Mouse (Mus musculus) heart, postnatal 0 days (tissue): ENCODE results near the gene Adam22. TPM values are rescaled to one million over a fixed set of nuclear protein-coding genes. Genes with fewer than 3 reads are reported as not detected.

Source experiments
- ATAC-seq: fragments of 200-750 bp; cut with Nextera tagmentation; 2 replicates; pipeline ENCODE4 v1.8.0; 2017; ENCODE audit warnings: low read depth, moderate number of reproducible peaks, moderate library complexity; ENCODE audit not compliant: insufficient read depth
- DNase-seq: peaks from one replicate; pipeline ENCODE4 v3.0.0-alpha.2; 2016; ENCODE audit warnings: low spot score
- H3K27ac ChIP-seq: fragments of 300-500 bp; sonication (generic); 2 replicates; pipeline ENCODE4 v1.5.1; 2014; ENCODE audit warnings: low read depth, mild to moderate bottlenecking
- H3K27me3 ChIP-seq: fragments of 300-500 bp; sonication (generic); 2 replicates; pipeline ENCODE4 v1.6.1; 2014; ENCODE audit warnings: low read length, mixed read lengths; ENCODE audit not compliant: control insufficient read depth, insufficient read depth
- H3K36me3 ChIP-seq: fragments of 300-500 bp; sonication (generic); replicated peaks from 2 replicates; pipeline ENCODE4 v1.6.1; 2014; ENCODE audit warnings: low read length, mixed read lengths; ENCODE audit not compliant: control insufficient read depth, insufficient read depth
- H3K4me1 ChIP-seq: fragments of 300-500 bp; sonication (generic); 2 replicates; pipeline ENCODE4 v1.6.1; 2014; ENCODE audit warnings: antibody characterized with exemption; ENCODE audit not compliant: control insufficient read depth, insufficient read depth
- H3K4me2 ChIP-seq: fragments of 300-500 bp; sonication (generic); 2 replicates; pipeline ENCODE4 v1.6.1; 2014; ENCODE audit warnings: low read depth, mild to moderate bottlenecking, low read length, moderate library complexity
- H3K4me3 ChIP-seq: fragments of 300-500 bp; sonication (generic); 2 replicates; pipeline ENCODE4 v1.5.1; 2014; ENCODE audit warnings: low read depth, low read length
- H3K9ac ChIP-seq: fragments of 300-500 bp; sonication (generic); replicated peaks from 2 replicates; pipeline ENCODE4 v1.6.1; 2014; ENCODE audit warnings: low read depth, low read length, mixed read lengths
- H3K9me3 ChIP-seq: fragments of 300-500 bp; sonication (generic); replicated peaks from 2 replicates; pipeline ENCODE4 v1.6.1; 2016; ENCODE audit warnings: low read length; ENCODE audit not compliant: control insufficient read depth
- CTCF ChIP-seq: IDR thresholded peaks from 2 replicates; pipeline ENCODE4 v1.5.1; 2016; ENCODE audit warnings: antibody characterized with exemption, control low read depth, low read depth
- EP300 ChIP-seq: IDR thresholded peaks from 2 replicates; pipeline ENCODE4 v1.6.1; 2016; ENCODE audit warnings: antibody characterized with exemption, low read depth
- WGBS: fragments of 180-500 bp; shearing (Covaris S2); extraction: QIAGEN DNeasy Blood & Tissue Kit; methylation state at CpG from one replicate; pipeline ENCODE4 v1.1.7; 2014; 5-methylcytosine and 5-hydroxymethylcytosine counted together
- polyA plus RNA-seq: library from polyadenylated mRNA; unstranded; fragments of >200 nt; fragmentation: Nextera tagmentation; extraction: Ambion mirVana; gene quantifications from 2 replicates; pipeline ENCODE4 v1.2.1, GENCODE M21; 2015
- total RNA-seq: library from RNA; depleted of rRNA; stranded (reverse); fragments of >200 nt; gene quantifications from 2 replicates; pipeline ENCODE4 v1.2.3, GENCODE M21; 2014; ENCODE audit warnings: low replicate concordance

Adam22 gene
- total and polyA plus RNA-seq, 2 experiments from 2014 or later, result 8.0 to 13.8 TPM

- H3K9me3 ChIP-seq, result no peaks in the 10 kb centered on the region
- TF ChIP-seq EP300 (no peak), CTCF (no peak)
- no peaks in the 10 kb centered on the region for H3K4me1 ChIP-seq
- no peak overlapping the region for H3K27ac ChIP-seq
- WGBS, result 77% methylated on average over 2 of the region's 2 CpGs
- ATAC-seq, result no peak
- DNase-seq, result no peak
- H3K4me2 ChIP-seq, result no peak overlapping the region
- no peak overlapping the region for H3K4me3 ChIP-seq
- H3K27me3 ChIP-seq, result no peaks in the 10 kb centered on the region
- H3K36me3 ChIP-seq, result no peaks in the 10 kb centered on the region
- H3K9ac ChIP-seq, result no peak overlapping the region
These were observed 55.6 kb downstream of the Adam22 start for GRCm38 (mm10) chr5:8312324-8312723.

- no peaks in the 10 kb centered on the region for H3K9me3 ChIP-seq
- 66% methylated on average over 4 of the region's 4 CpGs for WGBS
- no peaks in the 10 kb centered on the region for H3K4me1 ChIP-seq
- no peaks in the 10 kb centered on the region for H3K36me3 ChIP-seq
- no peaks in the 10 kb centered on the region for H3K27me3 ChIP-seq
- DNase-seq (no peak), ATAC-seq (no peak)
- TF ChIP-seq CTCF (no peak), EP300 (no peak)
- no peak overlapping the region for H3K4me3 ChIP-seq
- H3K27ac ChIP-seq, result no peak overlapping the region
- no peak overlapping the region for H3K4me2 ChIP-seq
- no peak overlapping the region for H3K9ac ChIP-seq
These were observed 57.1 kb downstream of the Adam22 start for GRCm38 (mm10) chr5:8310907-8311306.

DNA sequence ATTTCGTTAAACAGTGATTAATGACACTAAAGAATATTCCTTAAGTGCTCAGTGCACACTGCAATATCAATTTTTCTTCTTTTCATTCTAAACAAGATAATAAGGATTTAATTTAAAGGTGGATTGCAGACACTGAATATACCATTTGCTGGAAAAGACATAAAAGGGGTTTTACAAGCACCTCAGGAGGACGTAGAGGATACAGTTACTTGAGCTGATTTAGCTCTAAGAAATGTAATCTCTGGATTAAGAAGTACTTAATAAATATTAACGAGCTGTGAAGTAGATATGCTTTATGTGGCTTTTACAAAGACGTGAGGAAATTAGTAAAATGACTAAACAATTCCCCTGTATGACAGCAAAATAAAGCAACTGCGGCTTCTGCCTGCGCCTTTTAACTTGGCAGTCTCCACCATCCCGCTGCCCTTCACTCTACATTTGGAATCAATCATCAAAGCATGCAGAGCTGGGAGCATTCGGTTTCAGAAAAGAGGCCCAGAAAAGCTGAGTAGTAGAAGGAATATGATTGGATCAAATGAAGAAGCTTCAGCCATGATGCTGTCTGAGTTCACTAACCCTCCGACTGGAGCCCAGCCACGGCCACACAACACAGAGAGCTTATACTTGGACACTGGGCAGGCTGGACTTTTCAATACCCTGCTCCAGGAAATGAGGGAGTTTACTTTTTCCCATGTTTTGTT is 70.1 kb downstream of the Adam22 start:
- Histone ChIP-seq H3K9ac (no peak overlapping the region), H3K36me3 (no peaks in the 10 kb centered on the region), H3K4me2 (no peak overlapping the region), H3K9me3 (no peaks in the 10 kb centered on the region), H3K27me3 (no peaks in the 10 kb centered on the region), H3K4me1 (0 out of 2 replicates have a peak, but pooled peaks cover 8% of the 10 kb centered on the region), H3K4me3 (no peak overlapping the region), H3K27ac (no peak overlapping the region)
- DNase-seq (no peak), ATAC-seq (no peak)
- 66% methylated on average over 10 of the region's 10 CpGs for whole genome bisulfite sequencing
- no peak for TF ChIP-seq EP300
- no peak for TF ChIP-seq CTCF

DNA sequence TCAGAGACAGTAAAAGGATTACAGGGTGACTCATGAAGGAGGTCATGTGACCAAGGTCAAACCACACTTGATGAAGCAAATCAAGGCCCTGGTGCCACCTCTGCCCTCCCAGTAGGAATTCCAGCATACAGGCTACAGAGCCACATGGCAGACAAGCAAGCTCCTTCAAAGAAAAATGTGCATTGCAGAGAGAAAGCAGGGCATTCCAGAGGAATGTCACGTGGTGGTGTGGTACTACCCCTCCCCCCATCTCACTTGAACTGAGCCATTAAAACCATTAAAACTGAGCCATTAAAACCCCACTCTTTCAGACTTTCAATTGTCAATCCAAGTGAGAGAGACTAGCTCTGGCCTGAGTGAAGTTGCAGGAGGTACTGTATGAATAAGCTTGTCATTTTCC is 74.7 kb downstream of the Adam22 start:
- ATAC-seq (no peak), DNase-seq (no peak)
- no peak overlapping the region for H3K4me3 ChIP-seq
- H3K4me2 ChIP-seq, result no peak overlapping the region
- 0 out of 2 replicates have a peak, but pooled peaks cover 8% of the 10 kb centered on the region for H3K4me1 ChIP-seq
- TF ChIP-seq EP300 (no peak), CTCF (no peak)
- H3K36me3 ChIP-seq, result no peaks in the 10 kb centered on the region
- no peak overlapping the region for H3K9ac ChIP-seq
- no peaks in the 10 kb centered on the region for H3K27me3 ChIP-seq
- 18% methylated on average over 1 of the region's 1 CpGs for WGBS
- no peaks in the 10 kb centered on the region for H3K9me3 ChIP-seq
- no peak overlapping the region for H3K27ac ChIP-seq

DNA sequence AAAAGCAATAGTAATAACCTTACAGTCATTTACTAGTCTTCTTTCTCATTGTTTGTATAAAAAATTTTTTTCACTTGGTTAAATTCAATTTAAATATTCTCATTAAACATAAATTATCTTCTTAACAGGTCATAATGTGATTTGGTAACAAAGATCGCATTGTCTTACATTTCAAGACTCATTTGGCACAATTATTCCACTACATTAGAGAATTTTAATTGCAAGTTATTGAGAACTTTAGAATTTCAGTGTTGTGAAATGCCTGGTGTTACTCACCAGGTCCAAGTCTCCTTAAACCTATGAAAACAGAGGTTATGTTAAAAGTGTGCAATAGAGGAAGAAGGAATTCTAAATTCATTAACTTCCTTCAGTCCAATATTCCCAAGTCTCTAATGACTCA is 76.5 kb downstream of the Adam22 start:
- H3K27ac ChIP-seq, result no peak overlapping the region
- H3K27me3 ChIP-seq, result no peaks in the 10 kb centered on the region
- 83% methylated on average over 1 of the region's 1 CpGs for WGBS
- no peaks in the 10 kb centered on the region for H3K9me3 ChIP-seq
- no peak overlapping the region for H3K4me3 ChIP-seq
- TF ChIP-seq EP300, result no peak
- no peak for TF ChIP-seq CTCF
- no peak for DNase-seq
- H3K36me3 ChIP-seq, result no peaks in the 10 kb centered on the region
- H3K4me2 ChIP-seq, result no peak overlapping the region
- no peak for ATAC-seq
- H3K4me1 ChIP-seq, result 0 out of 2 replicates have a peak, but pooled peaks cover 5% of the 10 kb centered on the region
- no peak overlapping the region for H3K9ac ChIP-seq
